Mouse (Mus musculus): ENCODE results near the gene Amz2.

Amz2 gene

DNA sequence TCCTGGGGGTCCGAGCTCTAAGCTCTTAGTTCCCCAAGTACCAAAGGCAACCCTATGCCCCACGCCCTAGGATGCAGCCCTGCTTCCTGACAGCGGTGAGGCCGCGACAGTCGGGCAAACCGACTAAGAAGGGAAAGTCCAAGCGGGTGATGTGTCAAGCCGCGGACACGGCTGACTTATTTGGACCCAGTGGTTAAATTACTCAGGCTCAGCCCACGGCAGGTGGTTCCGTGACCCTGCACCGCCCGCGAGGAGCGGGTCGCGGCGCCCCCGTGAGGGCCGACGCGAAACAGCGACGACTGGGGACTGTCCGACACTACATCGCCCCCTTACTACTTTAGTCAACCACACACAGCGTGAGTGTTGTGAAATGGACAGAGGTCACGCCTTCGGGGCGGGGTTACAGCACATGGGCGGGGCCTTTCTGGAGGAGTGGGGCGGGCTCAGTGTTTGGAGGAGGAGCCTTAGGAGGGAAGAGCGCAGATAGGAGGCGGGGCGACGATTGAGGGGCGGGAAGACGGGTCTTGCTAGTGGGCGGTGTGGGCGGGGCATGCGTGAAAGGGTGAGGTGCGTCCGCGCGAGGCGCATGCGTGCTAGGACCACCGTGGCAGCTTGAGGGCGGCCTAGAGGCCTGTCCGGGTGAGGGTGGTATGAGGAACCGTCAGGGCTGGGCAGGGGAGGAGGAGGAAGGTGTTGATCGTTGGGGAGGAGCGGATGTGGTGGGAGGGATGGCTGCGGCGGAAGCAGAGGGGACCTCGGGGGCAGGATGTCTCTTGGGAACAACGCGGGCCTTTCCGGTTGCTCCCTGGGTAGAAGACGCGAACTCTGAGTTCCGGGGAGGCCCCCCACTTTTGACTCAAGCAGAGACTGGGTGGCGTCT lies at the start of gene Amz2:
TSS of gene Amz2 (plus strand) at position 555 of the 880 bp plus-strand sequence.
- peak; percentile 99 for DNase-seq

DNA sequence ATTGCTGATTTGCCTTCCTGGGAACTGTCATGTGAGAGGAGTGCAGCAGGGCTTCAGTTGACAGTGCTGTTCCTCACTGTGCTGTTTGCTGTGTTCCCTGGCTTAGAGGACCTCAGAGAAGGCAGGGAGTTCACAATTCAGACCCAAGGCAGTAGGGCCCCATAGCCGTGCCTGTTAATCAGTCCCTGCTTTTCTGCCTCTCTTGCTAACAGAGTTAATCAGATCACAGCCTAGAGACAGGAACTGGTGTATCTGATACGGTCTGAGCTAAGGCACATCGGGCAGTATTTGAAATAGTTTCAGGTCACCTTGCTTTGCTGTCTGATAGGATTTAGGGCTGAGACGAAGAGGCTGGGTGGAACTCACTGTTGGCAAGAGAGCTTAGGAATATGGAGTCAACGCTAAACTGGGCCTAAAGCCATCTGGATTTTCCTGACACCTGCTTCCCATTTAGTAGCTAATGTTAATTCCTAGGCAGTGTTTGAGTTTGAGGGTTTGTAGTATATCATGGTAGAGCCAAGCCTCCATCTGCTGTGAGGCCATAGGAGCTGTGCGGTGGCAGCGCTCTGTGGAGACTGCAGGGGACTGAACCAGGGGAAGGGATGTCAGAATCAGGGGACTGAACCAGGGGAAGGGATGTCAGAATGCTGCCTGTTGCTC lies 49.1 kb upstream of the Amz2 start:
- no peak for DNase-seq

DNA sequence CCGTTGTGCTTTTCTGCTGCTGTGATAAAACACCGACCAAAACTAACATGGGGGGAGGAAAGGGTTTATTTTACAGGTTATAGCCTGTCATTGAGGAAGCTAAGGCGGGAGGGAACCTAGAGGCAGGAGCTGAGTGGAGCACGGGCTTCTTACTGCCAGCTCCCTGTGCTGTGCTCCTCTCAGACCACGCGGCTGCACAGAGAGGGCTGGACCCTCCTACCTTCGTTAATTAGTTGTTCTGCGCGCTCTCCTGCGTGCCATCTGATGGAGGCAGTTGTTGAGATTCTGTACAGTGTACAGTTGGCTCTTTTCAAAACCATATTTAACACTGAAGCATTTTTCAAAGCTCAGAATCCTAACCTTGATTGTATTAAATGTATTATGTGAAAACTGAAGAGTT lies 48.3 kb upstream of the Amz2 start:
- no peak for DNase-seq

DNA sequence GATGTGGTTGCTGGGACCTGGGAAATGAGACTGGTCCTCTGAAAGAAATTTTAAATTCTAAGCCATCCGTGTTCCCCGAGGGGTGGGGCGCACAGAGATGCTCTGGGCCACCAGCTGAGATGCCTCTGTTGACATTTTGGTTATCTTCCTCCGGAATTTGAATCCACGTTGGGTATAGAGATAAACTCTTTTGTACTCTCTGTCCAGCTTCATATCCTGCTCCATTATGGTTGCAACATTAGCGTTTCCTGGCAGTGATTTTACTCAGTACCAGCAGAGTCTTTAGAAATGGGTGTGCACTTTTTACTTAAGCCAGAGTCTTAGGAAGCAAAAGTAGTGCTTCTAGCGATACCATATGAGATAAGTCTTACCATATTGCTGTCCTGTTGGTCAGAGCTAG lies 47.7 kb upstream of the Amz2 start:
- DNase-seq = no peak

DNA sequence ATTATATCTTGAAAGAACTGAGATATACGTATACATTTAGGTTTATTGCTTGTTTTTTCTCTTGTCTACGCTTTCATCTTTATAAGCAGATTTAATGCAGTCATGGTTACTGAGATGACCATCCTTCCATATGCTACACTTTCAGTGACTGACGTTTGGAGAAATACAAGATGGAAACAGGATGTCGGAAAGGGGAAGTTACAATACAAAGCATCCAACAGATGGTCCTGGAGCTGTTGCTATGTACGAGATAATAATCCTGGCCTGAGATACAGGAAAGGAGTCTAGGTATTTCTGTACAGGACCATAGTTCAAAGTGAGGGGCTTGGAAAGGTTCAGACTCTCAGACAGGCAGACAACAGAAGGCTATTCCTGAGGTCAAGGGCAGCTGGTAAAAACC lies 45.1 kb upstream of the Amz2 start:
- DNase-seq = no peak

DNA sequence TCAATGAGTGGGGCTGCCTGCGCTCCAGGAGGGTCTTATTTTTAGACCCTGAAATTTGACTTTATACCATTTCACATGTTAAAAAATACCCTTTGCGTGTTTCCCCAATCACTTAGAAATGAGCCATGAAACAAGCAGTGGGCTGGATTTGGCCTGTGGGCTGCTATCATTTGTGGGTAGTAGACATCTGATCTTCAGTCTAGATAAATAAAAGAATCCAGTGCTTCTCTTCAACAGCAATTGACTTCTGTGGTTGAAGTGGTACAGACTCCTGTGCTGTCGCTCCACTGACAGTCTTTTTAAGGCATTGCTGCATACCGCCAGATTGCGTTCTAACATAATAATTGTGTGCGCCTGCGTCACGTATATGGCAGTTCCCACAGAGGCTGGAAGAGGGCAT lies 40.5 kb upstream of the Amz2 start:
- no peak for DNase-seq

DNA sequence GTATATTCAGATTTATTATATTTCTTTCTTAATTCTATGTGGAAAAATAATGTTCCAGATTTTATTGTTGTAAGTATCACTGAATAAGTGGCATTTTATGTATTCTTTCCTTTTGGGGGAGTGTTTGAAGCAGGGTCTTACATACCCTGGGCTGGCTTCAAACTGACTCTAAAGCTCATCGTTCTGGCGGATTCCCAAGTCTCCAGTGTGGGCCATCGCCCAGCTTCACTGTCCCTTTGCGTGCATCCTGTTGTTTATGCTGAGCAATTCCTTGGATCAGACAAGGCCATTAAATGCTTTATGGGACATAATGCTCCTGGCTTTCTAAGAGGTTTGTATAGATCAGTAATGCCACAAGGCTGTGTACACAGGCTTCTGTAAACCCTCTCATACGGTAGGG lies 36.7 kb upstream of the Amz2 start:
- no peak for DNase-seq

DNA sequence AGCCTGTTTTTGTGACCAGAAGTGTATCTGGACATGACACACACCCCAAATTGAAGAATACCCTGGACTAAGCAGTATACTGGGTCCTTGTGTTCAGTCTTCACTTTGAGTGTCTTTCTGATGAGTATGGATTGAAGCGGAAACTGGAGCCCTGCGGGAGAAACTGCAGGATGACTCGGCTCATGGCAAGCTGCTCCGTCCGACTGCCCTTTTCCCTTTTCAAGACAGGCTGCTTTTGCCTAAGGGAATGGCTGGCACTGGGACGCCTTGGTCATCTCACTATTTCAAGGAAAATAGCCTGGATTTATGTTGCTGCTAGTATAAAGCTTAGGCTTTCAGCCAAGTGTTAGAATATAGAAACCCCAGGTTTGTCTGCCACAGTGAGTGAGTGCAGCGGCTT lies 34.5 kb upstream of the Amz2 start:
- no peak for DNase-seq

DNA sequence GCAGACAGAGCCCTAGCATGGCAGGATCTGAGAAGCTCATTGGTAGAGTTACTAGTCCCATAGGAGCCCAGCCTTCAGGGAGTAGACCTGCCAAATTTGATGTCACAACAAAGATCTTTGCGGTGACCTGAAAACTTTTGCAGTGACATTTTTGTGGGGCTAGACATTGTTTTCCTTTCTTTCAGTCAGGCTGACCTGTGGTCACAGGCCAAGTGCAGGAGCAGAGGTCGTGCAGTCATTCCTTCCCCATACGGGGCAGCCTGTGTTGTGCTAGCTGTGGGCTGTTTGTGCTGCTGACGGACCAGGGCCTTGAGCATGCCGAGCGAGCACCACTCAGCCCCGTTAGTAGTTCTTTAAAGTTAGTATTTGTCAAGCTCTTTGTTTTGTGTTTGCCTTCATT lies 34.0 kb upstream of the Amz2 start:
- no peak for DNase-seq

DNA sequence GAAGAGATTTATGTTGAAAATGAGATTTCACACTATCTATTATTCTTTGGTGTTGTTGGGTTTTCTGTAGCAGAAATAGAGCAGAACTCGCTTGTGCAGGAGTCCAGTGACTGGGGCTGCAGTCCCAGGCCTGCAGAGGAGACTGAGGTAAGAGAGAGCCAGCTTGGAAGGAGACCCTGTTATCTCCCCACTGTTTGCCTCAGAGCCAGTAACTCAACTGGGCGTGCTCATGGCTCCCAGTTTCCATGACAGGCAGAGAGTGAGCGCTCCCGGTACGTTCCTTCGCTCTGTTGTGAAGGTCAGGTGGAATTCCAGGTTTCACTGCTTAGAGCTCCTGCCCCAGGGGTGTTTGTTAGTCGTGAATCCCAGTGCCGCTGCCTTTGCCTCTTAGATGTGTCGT lies 33.1 kb upstream of the Amz2 start:
- no peak for DNase-seq

DNA sequence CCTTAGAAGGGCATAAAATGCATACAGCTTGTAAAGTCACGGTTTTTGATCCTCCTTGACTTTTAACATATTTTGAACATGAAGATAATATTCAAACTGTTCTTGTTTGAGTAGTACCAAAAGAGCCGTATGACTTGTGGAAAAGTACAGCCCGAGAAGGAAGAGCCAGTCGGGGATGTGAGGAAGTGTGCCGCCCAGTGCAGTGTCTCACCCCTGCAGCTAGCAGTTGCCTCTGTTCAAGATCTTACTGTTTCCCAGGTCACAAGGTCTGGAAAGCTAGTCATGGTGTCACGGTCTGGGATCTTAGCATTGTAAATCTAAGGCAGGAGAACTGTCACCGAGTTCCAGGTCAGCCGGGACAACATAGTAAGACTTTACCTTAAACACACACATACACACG lies 31.0 kb upstream of the Amz2 start:
- no peak for DNase-seq

DNA sequence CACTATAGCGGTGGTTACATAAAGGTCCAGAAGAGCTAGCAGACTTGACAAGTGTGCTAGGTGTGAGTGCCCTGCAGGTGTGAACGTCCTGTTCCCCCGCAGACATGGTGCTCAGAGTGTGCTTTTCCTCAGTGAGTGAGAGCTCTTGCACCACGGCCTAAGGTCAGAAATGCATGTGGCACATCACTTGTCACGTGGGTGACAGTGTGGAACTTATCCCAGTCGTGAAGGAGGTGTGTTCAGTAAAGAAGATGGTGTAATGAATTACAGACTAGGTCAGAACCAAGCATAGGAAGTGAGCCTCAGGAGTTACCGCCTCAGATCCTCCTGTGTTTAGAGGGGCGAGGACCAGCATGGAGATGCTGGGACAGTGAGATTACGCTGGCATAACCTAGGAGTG lies 30.5 kb upstream of the Amz2 start:
- no peak for DNase-seq

DNA sequence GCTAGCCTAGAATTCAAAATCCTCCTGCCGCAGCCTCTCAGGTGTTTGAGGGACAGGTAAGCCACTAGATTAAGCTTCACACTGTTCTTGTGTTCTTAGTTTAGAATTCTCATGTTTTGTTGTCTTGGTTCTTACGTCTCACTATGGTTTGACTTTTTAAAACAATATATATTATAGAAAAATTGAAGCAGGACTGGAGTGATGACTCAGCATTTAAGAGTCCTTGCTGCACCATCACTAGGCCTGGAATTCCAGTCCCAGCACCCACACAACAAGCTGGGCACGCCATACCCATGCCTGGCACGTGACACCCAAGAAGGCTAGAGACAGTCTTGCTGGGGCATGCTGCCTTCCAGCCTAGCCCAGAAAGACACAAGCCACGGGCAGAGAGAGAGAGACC lies 19.3 kb upstream of the Amz2 start:
- no peak for DNase-seq

DNA sequence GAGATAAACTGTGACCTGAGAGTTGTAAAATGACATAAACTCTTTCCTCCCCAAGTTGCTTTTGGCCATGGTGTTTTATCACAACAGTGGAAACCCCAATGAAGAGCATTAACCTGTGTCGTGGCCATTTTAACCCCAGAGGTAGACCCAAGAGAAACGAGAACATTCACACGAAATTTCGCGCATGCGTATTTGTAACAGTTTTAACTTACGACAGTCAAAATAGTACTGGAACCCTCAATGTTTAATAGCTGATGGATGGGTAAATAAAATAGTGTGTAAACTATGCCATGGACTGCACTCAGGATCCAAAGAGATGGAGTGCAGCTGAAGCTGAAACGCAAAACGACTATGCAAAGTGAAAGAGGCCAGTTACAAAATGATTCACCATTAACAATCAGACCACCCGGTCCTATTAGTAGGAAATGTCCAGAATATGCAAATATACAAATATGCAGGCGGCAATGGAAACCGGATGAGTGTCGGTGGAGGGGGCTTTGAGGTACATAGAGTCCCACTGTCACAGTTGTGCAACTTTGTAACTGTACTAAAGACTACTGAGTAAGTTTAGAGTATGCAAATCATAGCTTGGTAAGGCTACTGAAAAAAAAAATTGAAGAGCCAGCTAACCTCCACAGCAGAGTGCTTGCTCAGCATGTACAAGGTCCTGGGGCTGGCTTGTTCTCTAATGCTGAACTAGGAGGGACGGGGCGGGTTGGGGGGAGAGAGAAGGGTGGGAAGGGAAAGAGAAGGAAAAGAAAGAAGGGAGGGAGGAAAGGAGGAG lies 15.4 kb upstream of the Amz2 start:
- no peak for DNase-seq

DNA sequence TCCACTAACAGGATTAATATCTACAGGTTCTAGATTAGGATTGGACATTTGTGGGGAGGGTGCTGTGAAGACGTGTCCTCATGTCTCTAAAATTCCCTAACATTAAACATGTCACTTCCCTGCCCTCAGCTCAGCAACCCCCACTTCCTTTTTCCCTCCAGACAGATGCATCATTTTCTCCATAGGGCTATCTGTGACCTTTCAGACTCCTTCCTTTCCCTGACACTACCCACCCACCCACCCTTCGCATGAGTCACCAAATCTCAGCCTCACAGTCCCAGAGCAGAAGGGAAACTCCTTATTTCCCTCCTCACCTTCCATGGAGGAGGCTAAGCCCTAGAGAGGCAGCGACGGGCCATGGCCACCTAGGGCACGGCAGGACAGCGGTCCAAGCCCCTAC lies 12.1 kb upstream of the Amz2 start, which contains the start of gene 9930022D16Rik:
TSS of gene 9930022D16Rik (plus strand) at position 301 of the 400 bp plus-strand sequence.
- DNase-seq = no peak

DNA sequence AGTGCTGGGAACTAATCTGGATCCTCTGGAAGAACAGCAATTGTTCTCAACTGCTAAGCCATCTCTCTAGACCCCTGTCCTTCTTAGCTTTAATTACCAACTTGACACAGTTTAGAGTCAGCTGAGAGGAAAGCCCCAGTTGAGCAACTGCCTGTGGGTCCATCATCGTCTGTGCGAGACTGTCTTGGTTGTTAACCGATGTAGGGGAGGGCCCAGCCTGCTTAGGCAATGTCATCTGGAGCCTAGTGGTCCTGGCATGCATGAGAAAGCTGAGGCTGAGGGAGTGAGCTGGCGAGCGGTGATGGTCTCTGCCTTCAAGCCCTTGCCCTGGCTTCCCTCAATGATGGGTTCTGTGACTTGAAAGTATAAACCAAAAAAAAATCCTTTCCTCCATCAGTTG lies 10.9 kb upstream of the Amz2 start:
- DNase-seq = no peak

DNA sequence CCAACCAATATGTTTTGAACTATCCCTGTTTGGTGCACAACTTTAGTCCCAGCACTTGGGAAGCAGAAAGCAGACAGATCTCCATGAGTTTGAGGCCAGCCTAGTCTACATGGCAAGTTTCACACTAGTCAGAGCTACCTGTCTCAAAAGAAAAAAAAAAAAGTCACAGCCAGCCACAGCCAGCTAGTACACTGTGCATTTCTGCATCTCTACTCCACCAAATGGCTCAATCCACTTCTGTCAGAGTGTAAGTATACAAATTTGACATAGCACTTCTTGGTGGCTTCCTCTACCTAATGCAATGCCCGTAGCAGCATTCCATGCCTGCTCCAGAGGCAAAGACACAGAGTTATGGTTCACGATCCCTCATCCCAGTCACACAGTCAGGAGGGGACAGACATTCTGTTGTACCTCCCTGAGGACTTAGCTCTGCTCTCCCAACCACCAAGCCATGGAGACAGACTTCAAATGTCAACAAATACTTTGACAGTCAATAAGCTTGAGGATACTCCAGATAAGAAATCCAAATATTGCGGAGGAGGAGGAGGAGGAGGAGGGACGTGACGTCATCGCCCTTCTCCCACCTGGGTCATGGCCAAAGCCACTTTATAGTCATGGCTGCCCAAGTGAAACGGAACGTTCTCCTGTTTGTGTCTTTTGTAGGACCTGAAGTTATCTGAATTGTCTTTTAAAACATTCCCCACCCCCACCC lies 8.9 kb upstream of the Amz2 start:
- no peak for DNase-seq

DNA sequence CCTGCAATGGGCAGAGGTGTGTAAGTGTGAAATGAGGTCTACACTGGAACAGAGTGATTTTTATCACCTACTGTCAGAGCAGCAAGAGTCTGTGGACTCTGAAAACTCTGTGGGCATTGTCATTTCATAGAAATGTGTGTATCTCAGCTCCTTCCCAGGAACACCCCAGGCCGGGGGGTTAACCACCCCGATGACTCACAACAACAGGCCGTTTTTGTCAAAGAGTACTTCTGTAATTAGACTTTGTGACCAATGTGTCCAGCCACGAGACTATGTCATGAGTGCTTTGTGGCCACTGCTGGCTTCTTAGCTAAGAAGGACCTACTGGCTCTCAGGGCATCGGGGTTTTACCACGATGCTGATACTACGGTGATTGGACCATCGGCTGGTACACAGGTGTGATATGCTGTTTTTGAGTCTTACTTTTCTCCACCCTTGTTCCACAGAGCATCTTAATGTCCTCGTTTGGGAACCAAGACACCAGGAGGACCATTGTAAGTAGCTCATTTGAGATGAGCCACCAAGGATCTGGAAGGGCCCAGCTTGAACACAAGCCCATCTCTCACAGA lies 8.2 kb upstream of the Amz2 start:
- DNase-seq = no peak

DNA sequence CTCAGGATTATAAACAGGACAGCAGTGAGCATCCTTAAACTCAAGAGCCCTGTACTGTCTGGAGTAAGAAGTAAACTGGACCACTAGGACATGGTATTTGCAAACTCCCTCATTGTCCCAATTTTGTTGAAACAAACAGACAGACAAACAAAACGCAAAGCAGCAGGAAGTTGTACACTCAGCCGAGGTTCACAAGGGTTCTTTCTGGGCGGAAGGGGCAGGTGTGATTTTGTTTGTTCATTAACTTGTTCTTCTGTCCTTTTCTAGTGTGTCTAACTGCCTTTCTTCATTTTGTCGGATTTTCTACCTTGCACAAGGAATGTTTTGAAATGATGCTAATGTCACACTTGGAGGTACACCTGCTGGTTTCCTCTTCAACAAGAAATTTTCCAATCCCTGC lies 6.3 kb upstream of the Amz2 start:
- DNase-seq = no peak

DNA sequence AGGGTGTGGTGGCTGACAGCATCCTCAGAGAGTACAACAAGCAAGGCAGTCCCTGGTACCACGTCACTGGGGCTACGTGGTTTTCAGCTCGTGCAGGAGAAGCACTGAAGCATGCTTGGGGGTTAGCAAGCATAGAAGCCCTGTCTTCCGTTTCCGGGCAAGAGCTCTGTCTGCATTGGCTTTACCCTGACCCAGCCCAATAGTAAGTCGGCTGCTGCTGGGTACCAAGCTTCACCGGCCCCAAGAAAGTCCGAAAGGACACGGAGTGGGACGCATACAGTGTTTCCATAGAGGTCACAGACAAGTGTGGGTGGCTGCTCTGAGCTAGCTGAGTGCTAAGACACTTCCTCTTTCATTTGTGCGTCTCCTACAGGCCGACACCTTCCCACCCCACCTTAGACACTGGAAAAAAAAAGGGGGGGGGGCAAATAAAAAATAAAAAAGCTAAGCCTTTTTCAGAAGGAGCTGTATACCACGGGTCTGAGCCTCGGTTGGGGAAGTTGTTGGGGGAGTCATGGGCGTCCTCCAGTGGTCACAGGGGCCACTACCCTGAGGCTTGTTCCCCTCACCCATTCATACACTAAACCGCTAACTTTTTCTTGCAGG lies 5.7 kb upstream of the Amz2 start:
- no peak for DNase-seq

DNA sequence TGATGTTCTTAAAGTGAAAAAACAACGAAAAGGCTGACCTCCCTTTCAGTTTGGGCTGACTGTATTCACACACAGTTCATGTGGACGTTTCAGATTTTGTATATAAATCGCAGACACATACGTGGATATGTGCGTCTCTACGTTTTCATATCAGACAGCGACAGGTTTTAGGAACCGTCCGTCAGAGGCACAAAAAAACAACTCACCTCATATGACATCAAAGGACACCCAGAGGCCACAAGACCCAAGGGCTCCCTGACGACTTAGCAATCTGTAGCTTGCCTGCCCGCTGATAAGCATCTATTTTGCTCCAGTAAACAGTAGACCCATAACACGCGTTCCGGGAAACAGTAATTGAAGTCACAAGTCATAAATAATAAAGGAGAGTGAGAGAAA lies 5.2 kb upstream of the Amz2 start:
- DNase-seq = no peak

DNA sequence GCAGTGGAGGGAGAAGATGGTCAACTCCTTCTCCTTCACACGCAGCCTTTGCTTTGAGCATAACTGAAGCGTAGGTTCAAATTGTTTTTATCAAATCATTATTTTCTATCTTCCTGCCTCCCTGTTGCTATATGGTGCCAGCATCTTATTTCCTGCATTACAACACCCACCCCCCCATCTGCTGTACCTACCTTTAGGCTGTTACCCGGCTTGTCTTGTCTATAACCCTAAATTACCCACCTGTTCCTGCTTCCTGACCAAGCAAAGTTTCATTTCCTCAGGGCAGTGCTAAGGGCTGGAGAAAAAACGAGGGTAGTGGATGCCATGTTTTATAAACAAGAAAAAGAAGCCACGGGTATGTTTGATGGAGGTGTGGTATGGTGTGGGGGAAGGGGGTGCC lies 4.5 kb upstream of the Amz2 start:
- no peak for DNase-seq
